Mouse (Mus musculus) neural tube, embryonic 10.5 days (tissue): ENCODE measurements around the gene Slc12a3.

Experiments
- DNase-seq: peaks from one replicate; pipeline ENCODE4 v3.0.0-alpha.2; 2017; ENCODE audit warnings: low spot score; ENCODE audit errors: extremely low spot score

Slc12a3 gene

GRCm38 (mm10) chr8:94328932-94329728, at the start of gene Slc12a3:
Gene Slc12a3, plus strand, starts transcription at chr8:94329201.
- DNase-seq: no peak

DNA sequence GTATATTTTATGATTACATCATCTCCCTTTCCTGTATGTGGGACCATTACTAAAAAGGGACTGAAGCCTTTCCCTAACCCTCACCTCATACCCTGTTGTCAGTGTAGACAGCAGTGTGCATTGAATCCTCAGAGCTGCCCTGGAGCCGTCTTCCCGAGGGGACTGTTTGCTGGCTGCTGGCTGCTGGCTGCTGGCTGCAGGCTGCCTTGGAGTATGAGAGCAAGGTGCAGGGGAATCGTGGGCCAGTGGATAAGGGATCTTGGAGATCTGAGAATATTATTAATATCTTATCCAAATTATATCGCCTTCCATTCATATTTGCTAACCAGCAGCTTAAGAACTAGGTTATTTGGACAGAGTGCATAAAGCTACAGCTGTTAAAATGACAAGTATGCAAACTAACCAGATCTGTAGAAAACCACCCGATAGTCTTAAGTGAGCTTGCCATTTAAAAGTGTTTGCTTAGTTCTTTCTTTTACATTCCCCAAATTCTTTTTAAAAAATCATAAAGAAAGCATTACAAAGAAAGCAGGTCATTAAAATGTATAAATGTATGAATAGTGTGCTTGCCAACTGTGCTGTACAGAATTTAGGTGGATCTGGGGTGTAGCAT, 48.9 kb upstream of the Slc12a3 start:
- DNase-seq: no peak

DNA sequence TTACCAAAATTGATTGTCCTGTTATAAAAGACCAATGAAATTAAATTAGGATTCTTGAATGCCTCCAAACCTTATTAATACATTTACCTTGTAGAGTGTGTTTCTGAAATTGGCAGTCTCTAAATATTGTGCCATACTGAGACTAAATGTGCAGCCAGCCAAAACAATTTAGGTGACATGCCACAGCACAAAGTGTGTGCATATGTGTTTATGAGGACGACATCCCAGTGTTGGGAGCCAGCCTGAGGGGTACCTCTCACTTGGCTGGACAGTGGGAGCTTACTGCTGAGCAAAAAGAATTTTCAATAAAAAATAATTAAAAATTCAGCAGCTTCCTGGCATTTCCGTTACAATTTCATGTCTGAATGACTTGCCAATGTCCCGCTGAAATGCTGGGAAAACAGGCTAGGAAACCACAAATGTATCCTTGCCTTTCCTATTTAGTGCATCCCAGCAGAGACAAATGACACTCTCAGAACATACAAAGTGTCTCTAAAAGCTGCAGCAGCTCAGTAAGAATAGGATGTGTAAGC, 46.5 kb upstream of the Slc12a3 start:
- no peak for DNase-seq

DNA sequence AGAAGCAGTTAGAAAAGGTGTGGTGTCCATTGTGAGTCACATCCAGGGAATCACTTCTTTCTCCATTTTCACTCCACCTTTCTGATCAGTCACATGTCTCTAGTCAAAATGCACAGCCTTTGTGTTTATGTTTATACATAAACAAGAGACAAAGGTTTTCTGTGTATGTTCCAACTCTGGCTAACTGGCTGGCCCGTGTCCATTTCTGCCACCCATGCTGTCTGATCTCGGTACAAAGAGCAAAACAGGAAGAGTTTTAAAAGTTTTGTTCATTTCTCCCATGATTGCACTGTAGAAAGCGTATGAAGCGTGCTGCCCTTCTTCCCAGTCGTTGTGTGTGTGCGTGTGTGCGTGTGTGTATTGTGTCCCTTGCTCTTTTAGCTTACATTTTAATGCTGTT, 44.8 kb upstream of the Slc12a3 start:
- DNase-seq: no peak

DNA sequence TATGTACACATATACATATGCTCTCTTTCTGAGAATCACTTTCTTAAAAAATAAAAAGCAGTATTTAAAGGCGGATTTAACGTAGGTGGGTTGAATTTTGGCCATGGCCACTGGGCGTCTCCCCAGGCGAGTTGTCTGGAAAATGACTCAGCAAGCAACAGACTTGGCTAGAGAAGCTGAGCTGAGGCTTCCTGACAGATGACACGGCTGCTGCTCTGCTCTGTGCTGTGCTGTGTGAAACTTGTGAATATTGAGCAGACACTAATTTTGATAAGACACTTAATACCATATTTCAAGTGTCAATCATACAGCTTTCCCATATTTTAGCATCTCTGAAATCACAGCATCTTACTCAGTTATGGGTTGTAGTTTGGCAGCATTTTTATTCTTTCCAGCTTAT, 38.4 kb upstream of the Slc12a3 start:
- no peak for DNase-seq

DNA sequence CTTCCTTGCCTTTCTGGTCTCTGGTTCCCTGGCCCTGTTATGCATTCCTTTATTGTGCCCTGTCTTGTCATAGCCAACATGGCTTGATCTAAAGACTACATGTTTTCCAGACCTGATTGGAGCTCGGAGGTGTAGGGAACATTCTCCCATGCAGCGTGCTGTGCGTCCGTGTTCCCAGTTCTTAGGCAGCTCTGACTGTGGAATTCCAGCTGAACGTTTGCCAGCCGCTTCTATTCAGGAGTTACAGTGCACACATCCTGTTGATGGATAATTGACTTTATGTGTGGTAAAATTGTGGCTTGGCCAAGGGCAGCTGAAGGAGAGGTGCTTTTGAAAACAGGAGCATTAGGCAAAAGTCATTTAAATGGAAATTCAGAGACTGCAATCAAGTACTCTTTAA, 36.9 kb upstream of the Slc12a3 start:
- DNase-seq: no peak

DNA sequence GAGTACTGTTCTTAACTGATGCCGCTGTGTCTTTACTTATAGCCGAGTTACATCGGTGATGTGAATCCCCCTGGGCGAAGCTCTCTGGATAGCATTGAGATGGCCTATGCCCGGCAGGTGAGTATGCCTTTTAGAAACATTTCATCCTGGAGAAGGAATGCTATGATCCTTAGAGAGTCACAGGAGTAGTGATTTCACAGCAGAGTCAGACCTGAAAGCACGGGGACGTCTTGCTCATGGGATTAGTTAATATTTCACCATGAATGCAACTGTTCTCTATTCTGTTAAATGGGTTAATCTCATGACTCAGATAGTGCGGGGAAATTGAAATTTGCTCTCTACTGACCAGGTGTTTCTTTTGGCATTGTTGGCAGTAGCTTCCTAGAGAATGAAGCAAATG, 36.4 kb upstream of the Slc12a3 start:
- DNase-seq: no peak

GRCm38 (mm10) chr8:94295687-94296086, 33.3 kb upstream of the Slc12a3 start:
- DNase-seq: no peak

GRCm38 (mm10) chr8:94296312-94296991, 32.5 kb upstream of the Slc12a3 start:
- DNase-seq: no peak

DNA sequence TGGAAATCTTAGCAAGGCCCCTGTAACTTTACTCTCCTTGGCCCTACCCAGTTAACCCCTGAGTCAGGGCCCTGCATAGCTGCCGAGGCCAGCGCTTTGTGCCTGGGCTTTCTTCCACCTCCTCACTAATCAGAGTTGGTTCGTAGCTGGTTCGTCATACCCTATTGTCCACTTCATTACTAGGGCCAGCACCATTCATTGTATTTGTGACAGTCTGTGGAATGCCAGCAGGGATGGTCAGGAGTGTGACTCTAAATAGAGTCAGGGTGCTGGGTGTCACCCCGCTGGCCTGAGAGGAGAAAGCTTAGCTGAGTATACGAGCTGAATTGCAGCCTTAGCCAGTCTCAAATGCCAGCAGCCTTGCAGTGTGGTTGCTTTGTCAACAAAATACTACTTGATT, 31.9 kb upstream of the Slc12a3 start:
- DNase-seq: no peak

- DNase-seq: no peak
These were observed 28.2 kb upstream of the Slc12a3 start for GRCm38 (mm10) chr8:94300809-94301208.

- DNase-seq: no peak
These were observed 24.6 kb upstream of the Slc12a3 start for GRCm38 (mm10) chr8:94304412-94304811.

DNA sequence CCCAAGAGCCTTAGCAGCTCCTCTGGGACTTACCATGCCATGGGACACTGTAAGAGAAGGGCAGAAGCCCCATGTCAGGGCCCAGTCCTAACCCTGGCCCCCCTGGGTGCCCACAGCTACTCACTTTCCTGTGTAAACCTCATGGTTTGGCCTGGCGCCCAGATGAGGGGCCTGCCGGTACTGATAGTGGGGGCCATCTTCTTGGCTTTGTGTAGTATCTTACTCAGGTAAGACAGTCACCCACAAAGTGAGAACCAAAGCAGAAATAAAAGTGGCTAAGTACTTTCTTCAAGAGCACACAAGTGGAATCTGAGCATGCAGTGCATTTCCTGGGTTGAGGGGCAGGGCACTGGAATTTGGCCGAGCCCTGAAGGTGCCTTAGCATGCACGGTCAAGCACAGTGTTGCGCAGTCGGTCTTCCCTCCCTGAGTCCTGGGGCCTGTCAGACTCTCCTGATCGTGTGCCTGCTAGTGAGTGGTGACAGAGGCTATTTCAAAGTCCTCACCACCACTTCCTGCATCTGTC, 21.9 kb upstream of the Slc12a3 start:
- no peak for DNase-seq

DNA sequence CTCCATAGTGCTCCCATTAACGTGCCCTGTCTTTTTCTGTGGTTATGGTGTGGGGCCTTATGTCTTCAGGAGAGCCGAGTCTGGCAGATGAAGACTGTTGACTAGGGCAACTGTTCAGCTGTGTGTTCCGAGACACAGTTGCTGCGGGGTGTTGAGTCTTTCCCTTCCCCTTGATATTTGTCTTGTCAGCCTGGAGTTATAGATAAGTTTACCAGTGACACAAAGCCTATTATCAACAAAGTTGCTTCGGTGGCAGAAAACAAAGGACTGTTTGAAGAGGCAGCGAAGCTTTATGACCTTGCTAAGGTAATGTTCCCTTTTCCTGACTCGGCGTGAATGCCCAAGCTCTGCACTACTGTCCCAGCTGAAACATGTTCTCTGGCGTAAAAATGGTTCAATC, 21.3 kb upstream of the Slc12a3 start:
- DNase-seq: no peak

DNA sequence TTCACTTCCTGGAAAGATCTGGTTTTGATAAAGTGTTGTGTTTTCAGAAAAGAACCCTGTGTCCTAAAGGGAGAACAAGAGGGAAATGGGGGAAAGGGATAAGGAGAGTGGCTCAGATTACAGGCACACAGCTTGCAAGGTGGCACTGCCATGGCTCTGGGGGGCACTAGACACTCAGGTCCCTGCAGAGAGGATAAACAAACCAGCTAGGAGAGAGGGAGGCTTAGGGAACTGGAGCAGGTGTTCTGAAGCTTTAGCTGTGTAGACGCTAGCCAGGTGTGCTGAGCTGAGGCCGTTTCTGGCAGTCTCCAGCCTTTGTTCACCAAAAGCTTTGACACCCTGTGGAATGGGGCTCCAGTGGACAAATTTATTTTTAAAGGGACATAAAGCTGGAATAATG, 14.9 kb upstream of the Slc12a3 start:
- DNase-seq: no peak

- no peak for DNase-seq
These were observed 11.8 kb upstream of the Slc12a3 start for GRCm38 (mm10) chr8:94317249-94317648.

DNA sequence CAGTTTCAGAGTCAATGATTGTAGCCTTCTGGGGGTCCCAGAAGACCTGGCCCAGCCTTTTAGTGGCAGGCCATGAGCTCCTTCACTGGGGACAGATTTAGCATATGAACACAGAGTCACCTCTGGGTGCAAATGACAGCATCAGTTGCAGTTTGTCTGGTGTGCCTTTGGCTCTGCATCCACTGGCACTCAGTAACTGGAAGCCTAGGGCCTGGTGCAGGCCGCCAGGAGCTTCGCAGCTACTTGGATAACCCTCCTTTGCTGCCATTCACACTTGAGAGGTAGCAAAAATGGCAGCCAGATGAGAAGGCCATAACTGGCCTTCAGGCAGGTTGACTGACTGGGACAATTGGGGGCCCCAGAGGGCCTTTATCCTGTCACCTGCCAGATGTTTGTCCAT, 11.3 kb upstream of the Slc12a3 start:
- no peak for DNase-seq

DNA sequence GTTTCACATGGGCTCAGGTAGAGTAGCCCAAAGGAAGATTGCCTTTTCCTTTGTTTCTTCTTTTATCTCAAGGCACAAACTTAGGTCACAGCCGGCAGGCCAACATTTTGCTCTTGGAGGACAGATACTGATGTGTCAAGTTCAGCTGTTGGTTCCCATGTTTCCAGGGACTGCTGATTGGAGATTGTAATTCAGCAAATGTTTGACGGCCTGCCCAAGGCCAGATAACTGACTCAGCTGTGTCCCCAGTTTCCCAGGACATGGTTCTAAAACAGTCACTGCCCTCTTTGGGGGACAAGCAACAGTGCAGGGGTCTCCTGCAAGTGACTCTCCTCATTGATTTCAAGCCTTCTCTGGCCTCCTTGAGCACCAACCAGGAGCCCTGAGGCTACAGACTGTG, 9.0 kb upstream of the Slc12a3 start:
- no peak for DNase-seq

DNA sequence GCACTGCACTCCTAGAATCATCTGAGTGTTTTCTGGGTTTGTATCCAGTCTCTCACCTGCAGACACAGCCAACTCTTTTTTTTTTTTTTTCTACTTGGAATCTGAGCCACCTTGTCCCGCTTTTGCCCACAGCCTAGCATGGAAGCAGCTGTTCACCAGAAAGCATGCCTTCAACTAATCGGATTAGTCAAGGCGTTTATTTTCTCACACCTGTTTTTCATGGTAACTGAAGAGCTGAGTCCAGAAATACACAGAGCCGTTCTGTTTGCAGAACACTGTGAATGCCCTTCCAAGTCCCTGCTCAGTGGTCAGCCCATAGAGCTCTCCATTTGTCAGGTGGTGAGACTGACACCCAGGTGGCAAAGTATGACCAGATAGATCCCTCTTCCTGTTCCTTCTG, 6.9 kb upstream of the Slc12a3 start:
- DNase-seq: no peak

DNA sequence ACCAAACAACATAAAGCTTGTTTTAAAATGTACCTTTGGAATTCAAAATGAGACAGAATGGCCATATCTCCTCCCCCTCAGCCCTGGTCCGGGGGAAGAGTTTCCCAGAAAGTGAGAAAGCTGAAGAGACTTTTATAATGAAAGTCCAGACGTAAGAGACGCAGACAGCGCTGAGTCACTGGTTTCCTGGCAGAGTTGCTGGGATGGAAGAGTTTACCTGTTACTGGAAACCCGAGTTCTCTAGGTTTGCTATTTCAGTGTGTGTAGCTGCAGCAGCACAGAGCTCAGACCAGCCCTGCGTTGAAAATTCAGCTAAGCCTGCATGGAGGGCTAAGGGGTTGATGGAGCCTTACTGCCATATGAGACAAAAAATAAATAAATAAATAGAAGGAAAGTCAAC, 6.0 kb upstream of the Slc12a3 start:
- no peak for DNase-seq

- no peak for DNase-seq
These were observed 4.9 kb upstream of the Slc12a3 start for GRCm38 (mm10) chr8:94324071-94324470.

DNA sequence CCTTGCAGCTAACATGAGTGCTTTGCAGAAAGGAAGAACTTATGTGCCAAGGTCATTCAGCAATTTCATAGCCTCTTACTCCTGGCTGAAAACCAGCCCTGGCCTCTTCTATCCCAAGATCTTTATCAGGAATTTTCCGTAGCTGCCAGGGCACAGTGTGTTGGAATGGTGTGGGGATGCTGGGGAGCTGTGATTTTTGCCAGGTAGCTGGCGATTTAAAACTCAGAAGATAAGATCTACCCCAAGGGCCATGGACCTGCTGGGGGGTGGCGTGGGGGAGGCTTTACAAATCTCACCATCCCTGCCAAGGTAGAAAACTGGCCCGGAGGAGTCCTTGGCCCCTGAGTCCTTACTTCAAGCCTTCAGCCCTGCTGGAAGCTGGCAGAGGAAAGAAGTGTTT, 3.0 kb upstream of the Slc12a3 start:
- no peak for DNase-seq
